Mouse (Mus musculus): Measurements from ENCODE around the gene Kctd2. TPM values are rescaled to one million over a fixed set of nuclear protein-coding genes. Genes with fewer than 3 reads are reported as not detected.
A peak's percentile ranks its signal among the peaks of the same experiment; 100 is the strongest.
"Not testable (repeated sequence)": the region's sequence is repeated elsewhere in the genome, so short reads cannot be mapped to it uniquely, and the experiment has no call there.

Kctd2 gene
- polyA plus RNA-seq, 1 experiment from 2014 or later = 14.8 TPM

GRCm38 (mm10) chr11:115464851-115465250 is 44.9 kb downstream of the Kctd2 start:
- Histone ChIP-seq H3K36me3 (replicated peaks) (no peaks in the 10 kb centered on the region), H3K27ac (replicated peaks) (no peak overlapping the region), H3K9me3 (no peaks in the 10 kb centered on the region), H3K4me1 (peaks cover 45% of the 10 kb centered on the region), H3K4me3 (no peak overlapping the region), H3K27me3 (replicated peaks; ENCODE audit: low read depth, poor library complexity, severe bottlenecking) (peaks cover 13% of the 10 kb centered on the region; the same call in 1 of the 2 replicates)
- WGBS = 87% methylated on average over 8 of the region's 8 CpGs
- DNase-seq (ENCODE audit: low spot score) = no peak

- WGBS = 26% methylated on average over 4 of the region's 4 CpGs
- H3K4me1 ChIP-seq = peaks cover 33% of the 10 kb centered on the region
- DNase-seq (ENCODE audit: low spot score) = peak; percentile 77
- peaks cover 8% of the 10 kb centered on the region; the same call in 1 of the 2 replicates for H3K27me3 ChIP-seq (replicated peaks; ENCODE audit: low read depth, poor library complexity, severe bottlenecking)
- no peaks in the 10 kb centered on the region for H3K36me3 ChIP-seq (replicated peaks)
- H3K4me3 ChIP-seq = peak overlapping the region; percentile 11; the same call in 1 of the 2 replicates
- H3K27ac ChIP-seq (replicated peaks) = peak overlapping the region; percentile 52
- no peaks in the 10 kb centered on the region for H3K9me3 ChIP-seq
Measured at GRCm38 (mm10) chr11:115467217-115467618, 47.3 kb downstream of the Kctd2 start.

GRCm38 (mm10) chr11:115472183-115472582 is 52.3 kb downstream of the Kctd2 start:
- H3K4me3 ChIP-seq = 0 out of 2 replicates have a peak overlapping the region, but pooled peaks have one; percentile 16
- peak overlapping the region; percentile 91 for H3K27ac ChIP-seq (replicated peaks)
- H3K27me3 ChIP-seq (replicated peaks; ENCODE audit: low read depth, poor library complexity, severe bottlenecking) = no peaks in the 10 kb centered on the region
- no peak for DNase-seq (ENCODE audit: low spot score)
- no peaks in the 10 kb centered on the region for H3K9me3 ChIP-seq
- peaks cover 62% of the 10 kb centered on the region for H3K4me1 ChIP-seq
- WGBS = 83% methylated on average over 7 of the region's 7 CpGs
- H3K36me3 ChIP-seq (replicated peaks) = no peaks in the 10 kb centered on the region

- peaks cover 55% of the 10 kb centered on the region for H3K4me1 ChIP-seq
- H3K9me3 ChIP-seq = no peaks in the 10 kb centered on the region
- DNase-seq (ENCODE audit: low spot score) = peak; percentile 93
- no peaks in the 10 kb centered on the region for H3K27me3 ChIP-seq (replicated peaks; ENCODE audit: low read depth, poor library complexity, severe bottlenecking)
- H3K27ac ChIP-seq (replicated peaks) = peak overlapping the region; percentile 91
- H3K36me3 ChIP-seq (replicated peaks) = no peaks in the 10 kb centered on the region
- peak overlapping the region; percentile 37 for H3K4me3 ChIP-seq
- WGBS = 13% methylated on average over 15 of the region's 15 CpGs
Measured at GRCm38 (mm10) chr11:115473626-115474275, 53.8 kb downstream of the Kctd2 start.

- under 1% methylated on average over 26 of the region's 26 CpGs for WGBS
- Histone ChIP-seq H3K27ac (replicated peaks) (peak within 1 kb of the TSS; percentile 91), H3K4me1 (peaks cover 55% of the 10 kb centered on the region), H3K9me3 (no peaks in the 10 kb centered on the region), H3K36me3 (replicated peaks) (peaks cover 6% of the 10 kb centered on the region; the same call in 1 of the 2 replicates), H3K27me3 (replicated peaks; ENCODE audit: low read depth, poor library complexity, severe bottlenecking) (no peaks in the 10 kb centered on the region), H3K4me3 (peak within 1 kb of the TSS; percentile 95)
- peak; percentile 96 for DNase-seq (ENCODE audit: low spot score)
Measured at GRCm38 (mm10) chr11:115475025-115475757, 55.3 kb downstream of the Kctd2 start, which contains the start of gene Armc7. Gene Armc7, plus strand, starts transcription at chr11:115475667.

GRCm38 (mm10) chr11:115475758-115476237 is 55.9 kb downstream of the Kctd2 start:
- Histone ChIP-seq H3K4me1 (peaks cover 55% of the 10 kb centered on the region), H3K9me3 (no peaks in the 10 kb centered on the region), H3K27me3 (replicated peaks; ENCODE audit: low read depth, poor library complexity, severe bottlenecking) (no peaks in the 10 kb centered on the region), H3K27ac (replicated peaks) (peak overlapping the region; percentile 91), H3K4me3 (peak overlapping the region; percentile 95), H3K36me3 (replicated peaks) (peaks cover 9% of the 10 kb centered on the region; the same call in 1 of the 2 replicates)
- 5% methylated on average over 28 of the region's 28 CpGs for WGBS
- DNase-seq (ENCODE audit: low spot score) = no peak

GRCm38 (mm10) chr11:115476630-115477029 is 56.7 kb downstream of the Kctd2 start:
- H3K9me3 ChIP-seq; H3K36me3 ChIP-seq (replicated peaks); H3K27ac ChIP-seq (replicated peaks); H3K27me3 ChIP-seq (replicated peaks; ENCODE audit: low read depth, poor library complexity, severe bottlenecking); DNase-seq (ENCODE audit: low spot score): not testable (repeated sequence)
- Histone ChIP-seq H3K4me1 (peaks cover 55% of the 10 kb centered on the region), H3K4me3 (peak overlapping the region; percentile 95)
- WGBS = 85% methylated on average over 4 of the region's 4 CpGs

GRCm38 (mm10) chr11:115477388-115477787 is 57.5 kb downstream of the Kctd2 start:
- H3K4me1 ChIP-seq = peaks cover 50% of the 10 kb centered on the region
- H3K4me3 ChIP-seq = 0 out of 2 replicates have a peak overlapping the region, but pooled peaks have one; percentile 1
- H3K27ac ChIP-seq (replicated peaks); H3K27me3 ChIP-seq (replicated peaks; ENCODE audit: low read depth, poor library complexity, severe bottlenecking); H3K9me3 ChIP-seq; H3K36me3 ChIP-seq (replicated peaks); DNase-seq (ENCODE audit: low spot score): not testable (repeated sequence)
- WGBS = 87% methylated on average over 7 of the region's 7 CpGs

- WGBS = 88% methylated on average over 9 of the region's 9 CpGs
- Histone ChIP-seq H3K36me3 (replicated peaks) (peaks cover 9% of the 10 kb centered on the region; the same call in 1 of the 2 replicates), H3K4me3 (no peak overlapping the region), H3K4me1 (peaks cover 42% of the 10 kb centered on the region), H3K9me3 (no peaks in the 10 kb centered on the region), H3K27me3 (replicated peaks; ENCODE audit: low read depth, poor library complexity, severe bottlenecking) (no peaks in the 10 kb centered on the region), H3K27ac (replicated peaks) (no peak overlapping the region)
- no peak for DNase-seq (ENCODE audit: low spot score)
Measured at GRCm38 (mm10) chr11:115478296-115478938, 58.5 kb downstream of the Kctd2 start.

Small RNAs within 50 kb of the gene (microRNA-seq; reads per million reads assigned to microRNA genes)
- gene Mir3968 = not detected

Other genes with a start within 250 kb of the Kctd2 start
- 10.1 and 10.3 TPM in 2 replicates for gene Tmem104, start 232.6 kb upstream of the Kctd2 start, polyA plus RNA-seq (2016; fragmentation: Nextera tagmentation; extraction: Ambion mirVana)
- 18.2 and 18.4 TPM in 2 replicates for gene Nat9, start 232.3 kb upstream of the Kctd2 start, polyA plus RNA-seq (2016; fragmentation: Nextera tagmentation; extraction: Ambion mirVana)
- 0.06 and 0.07 TPM in 2 replicates for gene Grin2c, start 152.9 kb upstream of the Kctd2 start, polyA plus RNA-seq (2016; fragmentation: Nextera tagmentation; extraction: Ambion mirVana)
- gene Fdxr, start 143.1 kb upstream of the Kctd2 start, polyA plus RNA-seq (2016; fragmentation: Nextera tagmentation; extraction: Ambion mirVana) = 17.6 and 18.1 TPM in 2 replicates
- 0.27 and 0.62 TPM in 2 replicates for gene Fads6, start 122.5 kb upstream of the Kctd2 start, polyA plus RNA-seq (2016; fragmentation: Nextera tagmentation; extraction: Ambion mirVana)
- gene Otop2, start 113.0 kb upstream of the Kctd2 start, polyA plus RNA-seq (2016; fragmentation: Nextera tagmentation; extraction: Ambion mirVana) = not detected in 2 replicates
- 0.04 TPM in 2 replicates for gene Ush1g, start 98.1 kb upstream of the Kctd2 start, polyA plus RNA-seq (2016; fragmentation: Nextera tagmentation; extraction: Ambion mirVana)
- not detected in 2 replicates for gene Otop3, start 85.4 kb upstream of the Kctd2 start, polyA plus RNA-seq (2016; fragmentation: Nextera tagmentation; extraction: Ambion mirVana)
- 8.6 and 9.6 TPM in 2 replicates for gene Hid1, start 52.4 kb upstream of the Kctd2 start, polyA plus RNA-seq (2016; fragmentation: Nextera tagmentation; extraction: Ambion mirVana)
- 15.6 and 16.4 TPM in 2 replicates for gene Cdr2l, start 38.2 kb upstream of the Kctd2 start, polyA plus RNA-seq (2016; fragmentation: Nextera tagmentation; extraction: Ambion mirVana)
- 221 and 228 TPM in 2 replicates for gene Mrpl58, start 16.4 kb upstream of the Kctd2 start, polyA plus RNA-seq (2016; fragmentation: Nextera tagmentation; extraction: Ambion mirVana)
- gene Atp5h, start 166 bp upstream of the Kctd2 start, polyA plus RNA-seq (2016; fragmentation: Nextera tagmentation; extraction: Ambion mirVana) = 880 and 890 TPM in 2 replicates
- 0.15 TPM in 1 of 2 replicates, not detected in the other for gene Trim80, start 20.4 kb downstream of the Kctd2 start, polyA plus RNA-seq (2016; fragmentation: Nextera tagmentation; extraction: Ambion mirVana)
- gene Slc16a5, start 42.3 kb downstream of the Kctd2 start, polyA plus RNA-seq (2016; fragmentation: Nextera tagmentation; extraction: Ambion mirVana) = 0.28 and 0.34 TPM in 2 replicates
- gene Armc7, start 55.5 kb downstream of the Kctd2 start, polyA plus RNA-seq (2016; fragmentation: Nextera tagmentation; extraction: Ambion mirVana) = 9.0 and 9.9 TPM in 2 replicates
- gene Nt5c, start 71.7 kb downstream of the Kctd2 start, polyA plus RNA-seq (2016; fragmentation: Nextera tagmentation; extraction: Ambion mirVana) = 90.9 and 92.2 TPM in 2 replicates
- gene Jpt1, start 94.3 kb downstream of the Kctd2 start, polyA plus RNA-seq (2016; fragmentation: Nextera tagmentation; extraction: Ambion mirVana) = 592 and 614 TPM in 2 replicates
- 1,425 and 1,473 TPM in 2 replicates for gene Sumo2, start 116.1 kb downstream of the Kctd2 start, polyA plus RNA-seq (2016; fragmentation: Nextera tagmentation; extraction: Ambion mirVana)
- gene Nup85, start 144.3 kb downstream of the Kctd2 start, polyA plus RNA-seq (2016; fragmentation: Nextera tagmentation; extraction: Ambion mirVana) = 252 and 253 TPM in 2 replicates
- 100 and 101 TPM in 2 replicates for gene Mrps7, start 183.8 kb downstream of the Kctd2 start, polyA plus RNA-seq (2016; fragmentation: Nextera tagmentation; extraction: Ambion mirVana)
- gene Gga3, start 183.9 kb downstream of the Kctd2 start, polyA plus RNA-seq (2016; fragmentation: Nextera tagmentation; extraction: Ambion mirVana) = 29.6 and 33.3 TPM in 2 replicates
- gene Mif4gd, start 192.8 kb downstream of the Kctd2 start, polyA plus RNA-seq (2016; fragmentation: Nextera tagmentation; extraction: Ambion mirVana) = 19.4 and 19.8 TPM in 2 replicates
- 23.5 and 24.6 TPM in 2 replicates for gene Slc25a19, start 208.2 kb downstream of the Kctd2 start, polyA plus RNA-seq (2016; fragmentation: Nextera tagmentation; extraction: Ambion mirVana)

Measured in embryonic facial prominence, embryonic 10.5 days (tissue).